ENCODE assay signal across 8 mouse cellular contexts in the genomic region with DNA sequence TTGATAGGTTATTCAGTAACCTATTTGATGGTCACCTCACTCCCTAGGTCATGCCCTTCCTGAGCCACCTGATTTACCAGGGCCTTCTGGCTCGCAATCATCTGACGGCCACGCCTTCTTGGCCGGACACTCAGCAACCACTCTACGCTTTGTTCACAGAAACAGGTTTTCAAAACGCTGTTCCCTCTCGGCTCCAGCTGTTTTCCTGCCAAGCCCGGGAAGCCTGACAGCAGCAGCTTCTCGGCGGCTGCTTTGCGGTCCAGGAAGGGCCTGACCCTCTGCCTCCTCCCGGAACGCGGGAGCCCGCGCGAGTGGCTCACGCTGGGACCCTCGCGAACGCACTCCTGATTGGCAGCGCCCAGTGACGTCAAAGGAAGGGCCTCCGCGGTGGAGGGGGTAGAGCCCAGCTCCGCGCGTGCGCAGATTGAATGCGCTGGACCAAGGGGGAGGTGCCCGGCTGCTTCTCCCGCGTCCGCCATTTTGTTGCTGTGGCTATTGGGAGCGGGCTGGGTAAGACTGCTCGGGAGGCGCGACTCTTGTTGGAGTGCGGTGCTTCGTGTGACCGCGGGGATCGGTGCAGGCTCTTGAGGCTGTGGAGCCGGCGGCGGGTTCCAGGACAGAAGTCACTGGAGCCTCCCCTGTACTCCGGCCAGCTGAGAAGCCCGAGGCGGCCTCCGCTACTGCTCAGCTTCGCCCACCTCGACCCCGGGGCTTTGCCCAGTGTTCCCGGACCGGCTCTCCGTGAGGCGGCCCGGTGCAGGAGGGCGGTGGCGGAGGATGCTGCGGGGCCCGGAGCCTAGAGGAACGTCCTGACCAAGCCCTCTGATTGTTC. TPM values are rescaled to one million over a fixed set of nuclear protein-coding genes. Genes with fewer than 3 reads are reported as not detected.
DNase-seq lines count a peak whose midpoint lies in the region; ATAC-seq lines count a peak whose summit lies in the region.

A gene (plus strand): TSS at position 447 of the 832 bp plus-strand sequence.

- peak; percentile 96 for ATAC-seq in hindbrain, embryonic 11.5 days (ENCODE audit: low FRiP score)

- H3K4me3 ChIP-seq in hindbrain, embryonic 11.5 days (ENCODE audit: low read depth, low read length) = peak within 1 kb of the TSS; percentile 96

- peaks cover 6% of the 10 kb centered on the region; the same call in 1 of the 2 replicates for H3K36me3 ChIP-seq in hindbrain, embryonic 11.5 days (ENCODE audit: control insufficient read depth, insufficient read depth, low read length)

- H3K4me2 ChIP-seq in hindbrain, embryonic 11.5 days (replicated peaks; ENCODE audit: low read depth, low read length) = peak within 1 kb of the TSS; percentile 65

- DNase-seq in MN1 (ENCODE audit: low spot score) = peak; percentile 99
- peak; percentile 99 for DNase-seq in cerebellum, adult 9-10 months
- DNase-seq in frontal cortex, adult 2 months (ENCODE audit: extremely low spot score in 1 of 2, low spot score in 1 of 2) = peak; percentile 95 to 98
- DNase-seq in hindbrain, embryonic 11.5 days (ENCODE audit: low spot score) = peak; percentile 100
- peak; percentile 98 to 99 for DNase-seq in layer of hippocampus, postnatal 10 days (ENCODE audit: low spot score in 2 of 2)
- peak; percentile 99 for DNase-seq in lung, postnatal 10 days
- peak; percentile 98 for DNase-seq in ovary, postnatal 36 days (ENCODE audit: low spot score)
- DNase-seq in thymus, postnatal 25 days = peak; percentile 99

- H3K4me1 ChIP-seq in hindbrain, embryonic 11.5 days (replicated peaks; ENCODE audit: control insufficient read depth, insufficient read depth, low read length) = peaks cover 2% of the 10 kb centered on the region; the same call in 1 of the 2 replicates

- H3K9ac ChIP-seq in hindbrain, embryonic 11.5 days (ENCODE audit: low read depth, low read length) = peak within 1 kb of the TSS; percentile 96

- H3K27me3 ChIP-seq in hindbrain, embryonic 11.5 days (ENCODE audit: control insufficient read depth, insufficient read depth, low read length) = no peaks in the 10 kb centered on the region

- no peaks in the 10 kb centered on the region for H3K9me3 ChIP-seq in hindbrain, embryonic 11.5 days (ENCODE audit: control insufficient read depth, low read length)

- under 1% methylated on average over 58 of the region's 63 CpGs for WGBS in hindbrain, embryonic 11.5 days

- H3K27ac ChIP-seq in hindbrain, embryonic 11.5 days (ENCODE audit: low read depth, low read length) = peak within 1 kb of the TSS; percentile 92

RNA-seq across cellular contexts. Expression of the gene that starts here (rescaled TPM):
- polyA plus RNA-seq in frontal cortex, adult 2 months (2012; rRNA removed) = 23.0 and 23.1 TPM in 2 replicates
- 79.1 and 87.5 TPM in 2 replicates for polyA plus RNA-seq in hindbrain, embryonic 11.5 days (2014; fragmentation: Nextera tagmentation; extraction: Ambion mirVana)
- 10 to 100 TPM; 34.3 to 36.0 TPM for total RNA-seq in layer of hippocampus, postnatal 10 days (2021)

Comparison
In these comparisons a context has a peak if more than half of its experiments do, and no peak if none do; other contexts are left out.
1. Peak in every context shown above with its lines: DNase-seq, ATAC-seq, H3K4me3 ChIP-seq and H3K27ac ChIP-seq.